Mouse (Mus musculus) lung, postnatal 10 days (tissue): Measurements from ENCODE around the gene Acot8.

ENCODE experiments used
- DNase-seq: peaks from one replicate; pipeline ENCODE4 v3.0.0; 2021

Gene Acot8

GRCm38 (mm10) chr2:164779481-164780086 is 25.1 kb downstream of the Acot8 start, which contains the start of gene Tnnc2:
Gene Tnnc2 (minus strand): TSS chr2:164779967.
- DNase-seq: no peak

GRCm38 (mm10) chr2:164778809-164779208 is 25.9 kb downstream of the Acot8 start:
- no peak for DNase-seq

GRCm38 (mm10) chr2:164778015-164778287 is 26.7 kb downstream of the Acot8 start:
- DNase-seq: no peak

GRCm38 (mm10) chr2:164777246-164778014 is 27.3 kb downstream of the Acot8 start:
- DNase-seq: no peak

GRCm38 (mm10) chr2:164776801-164777200 is 27.9 kb downstream of the Acot8 start:
- no peak for DNase-seq

- DNase-seq: no peak
These were observed 28.6 kb downstream of the Acot8 start for GRCm38 (mm10) chr2:164776130-164776529.

- no peak for DNase-seq
These were observed 30.7 kb downstream of the Acot8 start for GRCm38 (mm10) chr2:164773989-164774364.

- no peak for DNase-seq
These were observed 31.3 kb downstream of the Acot8 start for GRCm38 (mm10) chr2:164773229-164773988.

GRCm38 (mm10) chr2:164771123-164771522 is 33.6 kb downstream of the Acot8 start:
- DNase-seq: no peak

- no peak for DNase-seq
These were observed 34.4 kb downstream of the Acot8 start for GRCm38 (mm10) chr2:164770279-164770678.

- peak; percentile 99 for DNase-seq
These were observed 35.2 kb downstream of the Acot8 start, which contains the start of gene Ube2c for GRCm38 (mm10) chr2:164769258-164770037. Gene Ube2c (plus strand): TSS chr2:164769898.

- DNase-seq: no peak
These were observed 36.7 kb downstream of the Acot8 start for GRCm38 (mm10) chr2:164767812-164768540.

- DNase-seq: no peak
These were observed 38.8 kb downstream of the Acot8 start for GRCm38 (mm10) chr2:164765841-164766240.

- no peak for DNase-seq
These were observed 42.1 kb downstream of the Acot8 start for GRCm38 (mm10) chr2:164762593-164762992.

GRCm38 (mm10) chr2:164761971-164762370 is 42.7 kb downstream of the Acot8 start:
- no peak for DNase-seq

GRCm38 (mm10) chr2:164761502-164761901 is 43.2 kb downstream of the Acot8 start:
- no peak for DNase-seq

- no peak for DNase-seq
These were observed 44.4 kb downstream of the Acot8 start for GRCm38 (mm10) chr2:164760059-164760833.

GRCm38 (mm10) chr2:164758692-164759091 is 46.0 kb downstream of the Acot8 start:
- no peak for DNase-seq

- no peak for DNase-seq
These were observed 46.8 kb downstream of the Acot8 start for GRCm38 (mm10) chr2:164757841-164758240.

- DNase-seq: no peak
These were observed 49.9 kb downstream of the Acot8 start for GRCm38 (mm10) chr2:164754800-164755199.

- DNase-seq: no peak
These were observed 50.6 kb downstream of the Acot8 start for GRCm38 (mm10) chr2:164754105-164754504.

GRCm38 (mm10) chr2:164752454-164752853 is 52.2 kb downstream of the Acot8 start:
- no peak for DNase-seq
